Mouse (Mus musculus) liver, postnatal 0 days (tissue): ENCODE data around the gene Dnah2. TPM values are rescaled to one million over a fixed set of nuclear protein-coding genes. Genes with fewer than 3 reads are reported as not detected.

Experiments used
- ATAC-seq: fragments of 200-750 bp; cut with Nextera tagmentation; 2 replicates; pipeline ENCODE4 v1.8.0; 2017; ENCODE audit warnings: mild to moderate bottlenecking, moderate library complexity
- DNase-seq: peaks from one replicate; pipeline ENCODE4 v3.0.0-alpha.2; 2016
- H3K27ac ChIP-seq: fragments of 300-500 bp; sonication (generic); 2 replicates; pipeline ENCODE4 v1.5.1; 2014; ENCODE audit warnings: antibody characterized with exemption, moderate library complexity, mild to moderate bottlenecking, low read depth
- H3K27me3 ChIP-seq: fragments of 300-500 bp; sonication (generic); 2 replicates; pipeline ENCODE4 v1.6.1; 2014; ENCODE audit warnings: low read length, control low read depth, mixed read lengths; ENCODE audit not compliant: insufficient read depth
- H3K36me3 ChIP-seq: fragments of 300-500 bp; sonication (generic); replicated peaks from 2 replicates; pipeline ENCODE4 v1.6.1; 2014; ENCODE audit warnings: mild to moderate bottlenecking, control low read depth, low read length, moderate library complexity, mixed read lengths; ENCODE audit not compliant: insufficient read depth
- H3K4me1 ChIP-seq: fragments of 300-500 bp; sonication (generic); 2 replicates; pipeline ENCODE4 v1.6.1; 2014; ENCODE audit warnings: antibody characterized with exemption, mild to moderate bottlenecking, control low read depth; ENCODE audit not compliant: insufficient read depth
- H3K4me2 ChIP-seq: fragments of 300-500 bp; sonication (generic); 2 replicates; pipeline ENCODE4 v1.6.1; 2014; ENCODE audit warnings: low read depth, mild to moderate bottlenecking, low read length, moderate library complexity, mixed read lengths
- H3K4me3 ChIP-seq: fragments of 300-500 bp; sonication (generic); 2 replicates; pipeline ENCODE4 v1.5.1; 2014; ENCODE audit warnings: low read depth, low read length
- H3K9ac ChIP-seq: fragments of 300-500 bp; sonication (generic); replicated peaks from 2 replicates; pipeline ENCODE4 v1.6.1; 2014; ENCODE audit warnings: mild to moderate bottlenecking, moderate library complexity
- H3K9me3 ChIP-seq: fragments of 300-500 bp; sonication (generic); 2 replicates; pipeline ENCODE4 v1.6.1; 2016; ENCODE audit warnings: mild to moderate bottlenecking, control low read depth, low read length, mixed read lengths
- CTCF ChIP-seq: sonication (generic); IDR thresholded peaks from 2 replicates; pipeline ENCODE4 v1.5.1; 2016; ENCODE audit warnings: antibody characterized with exemption, low read depth
- EP300 ChIP-seq: IDR thresholded peaks from 2 replicates; pipeline ENCODE4 v1.6.1; 2016; ENCODE audit warnings: antibody characterized with exemption, low read depth, mild to moderate bottlenecking
- WGBS: fragments of 180-500 bp; shearing (Covaris S2); extraction: QIAGEN DNeasy Blood & Tissue Kit; methylation state at CpG from one replicate; pipeline ENCODE4 v1.1.7; 2014; ENCODE audit not compliant: insufficient replicate concordance; 5-methylcytosine and 5-hydroxymethylcytosine counted together
- polyA plus RNA-seq: library from polyadenylated mRNA; unstranded; fragments of >200 nt; fragmentation: Nextera tagmentation; extraction: Ambion mirVana; gene quantifications from 2 replicates; pipeline ENCODE4 v1.2.1, GENCODE M21; 2015

The Dnah2 gene
- polyA plus RNA-seq, 1 experiment from 2014 or later = 0.04 TPM

DNA sequence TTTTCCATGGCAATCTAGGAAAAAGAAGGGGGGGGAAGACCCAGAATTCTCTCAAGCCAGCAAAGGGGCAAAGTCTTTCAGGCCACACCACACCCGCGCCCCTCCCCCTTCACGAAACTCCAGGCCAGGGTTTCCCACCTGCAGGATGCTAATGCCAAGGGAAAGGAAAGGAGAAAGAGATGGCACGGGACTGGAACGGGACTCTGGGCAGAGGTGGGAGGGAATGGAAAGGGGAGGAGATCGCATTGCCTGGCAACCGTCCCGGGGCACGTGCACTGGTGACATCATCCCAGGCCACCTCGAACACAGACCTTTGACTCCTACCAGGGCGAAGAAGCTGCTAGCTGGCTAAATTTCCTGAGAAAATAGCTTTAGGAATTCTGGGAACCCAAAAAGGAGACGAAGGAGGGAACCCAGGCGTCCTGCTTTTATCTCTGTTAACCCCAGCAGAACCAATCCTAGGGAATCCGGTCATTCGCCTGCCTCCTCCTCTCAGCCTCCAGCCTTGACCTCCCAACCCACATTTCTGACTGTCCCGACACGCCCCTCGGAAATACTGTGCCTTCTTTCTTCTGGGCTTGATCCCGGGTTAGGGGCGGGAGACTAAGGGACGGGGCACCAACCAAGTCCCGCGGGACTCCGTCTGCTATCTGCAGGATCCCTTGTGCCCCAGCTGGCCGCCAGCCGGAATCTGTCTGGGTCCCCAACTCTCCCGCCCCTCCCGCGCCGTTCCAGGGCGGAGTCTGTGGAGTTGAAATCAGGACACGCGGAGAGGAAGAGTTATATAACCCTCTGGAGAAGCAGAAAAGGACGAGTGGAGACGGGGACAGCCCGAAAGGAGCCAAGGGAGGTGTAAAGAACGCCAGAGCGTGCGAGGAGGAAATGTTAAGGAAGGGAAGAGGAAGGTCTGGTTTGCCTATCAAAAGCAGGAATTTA, 131.2 kb downstream of the Dnah2 start:
- Histone ChIP-seq H3K27ac (peak overlapping the region; percentile 94), H3K9ac (peak overlapping the region; percentile 60), H3K36me3 (no peaks in the 10 kb centered on the region), H3K4me3 (peak overlapping the region; percentile 55), H3K4me2 (peak overlapping the region; percentile 93), H3K4me1 (peaks cover 71% of the 10 kb centered on the region), H3K27me3 (peaks cover 18% of the 10 kb centered on the region), H3K9me3 (no peaks in the 10 kb centered on the region)
- DNase-seq (peak; percentile 91), ATAC-seq (peak; percentile 69)
- TF ChIP-seq EP300 = peak; percentile 64; the same call in 1 of the 2 replicates
- no peak for TF ChIP-seq CTCF
- 0% methylated on average over 38 of the region's 39 CpGs for WGBS

DNA sequence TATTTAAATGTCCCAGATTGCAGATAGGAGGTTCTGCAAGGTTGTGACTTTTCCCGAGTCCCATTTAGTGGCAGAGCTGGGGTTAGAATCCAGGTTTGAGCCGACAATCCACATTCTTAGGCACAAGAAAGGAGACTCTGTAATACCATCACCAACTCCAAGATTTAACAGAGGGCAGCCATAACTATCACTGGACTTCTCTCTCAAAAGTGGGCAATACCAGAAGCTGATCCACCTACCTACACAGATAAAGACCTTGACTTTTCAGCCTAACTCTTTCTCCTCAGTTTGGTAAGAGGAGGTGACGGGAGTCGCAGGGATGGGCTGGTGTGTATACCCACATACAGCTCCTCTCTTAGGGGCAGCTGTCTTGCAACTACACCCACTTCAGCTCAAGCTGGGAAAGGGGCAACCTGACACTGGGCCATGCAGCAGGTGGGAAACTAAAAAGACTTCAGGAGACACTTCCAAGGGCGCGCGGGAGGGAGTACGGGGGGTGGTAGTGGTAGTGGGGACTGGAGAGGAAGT, 131.9 kb downstream of the Dnah2 start:
- no peaks in the 10 kb centered on the region for H3K36me3 ChIP-seq
- peak overlapping the region; percentile 42; the same call in 1 of the 2 replicates for H3K9ac ChIP-seq
- no peak for ATAC-seq
- H3K4me1 ChIP-seq = peaks cover 78% of the 10 kb centered on the region
- WGBS = 28% methylated on average over 8 of the region's 8 CpGs
- TF ChIP-seq CTCF (no peak), EP300 (no peak)
- peak overlapping the region; percentile 59 for H3K4me3 ChIP-seq
- DNase-seq = no peak
- H3K27ac ChIP-seq = peak overlapping the region; percentile 94
- peak overlapping the region; percentile 93 for H3K4me2 ChIP-seq
- peaks cover 11% of the 10 kb centered on the region for H3K27me3 ChIP-seq
- no peaks in the 10 kb centered on the region for H3K9me3 ChIP-seq

DNA sequence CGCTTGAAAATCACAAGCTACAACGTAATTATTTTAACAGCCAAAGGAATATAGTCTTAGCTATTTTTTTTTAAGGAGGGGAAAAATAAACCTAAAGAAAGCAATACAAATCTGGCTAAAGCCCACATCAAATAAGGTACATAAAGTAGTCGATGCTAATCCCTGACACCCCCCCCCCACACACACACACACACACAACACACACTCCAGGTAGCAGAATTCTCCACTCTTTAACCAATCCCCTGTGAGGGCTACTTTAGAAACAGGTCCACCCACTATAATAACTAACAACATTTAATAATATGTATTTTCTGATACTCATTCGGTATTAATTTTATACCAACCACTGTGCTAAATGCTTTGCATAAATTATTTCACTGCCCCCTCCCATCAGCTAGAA, 132.4 kb downstream of the Dnah2 start:
- peak overlapping the region; percentile 0; the same call in 1 of the 2 replicates for H3K9ac ChIP-seq
- peak overlapping the region; percentile 93 for H3K4me2 ChIP-seq
- H3K4me1 ChIP-seq = peaks cover 82% of the 10 kb centered on the region
- no peaks in the 10 kb centered on the region for H3K36me3 ChIP-seq
- no peaks in the 10 kb centered on the region for H3K9me3 ChIP-seq
- H3K27me3 ChIP-seq = peaks cover 8% of the 10 kb centered on the region
- H3K27ac ChIP-seq = peak overlapping the region; percentile 96
- no peak for DNase-seq
- ATAC-seq = no peak
- no peak for TF ChIP-seq CTCF
- TF ChIP-seq EP300 = no peak
- WGBS = 4% methylated on average over 4 of the region's 4 CpGs
- peak overlapping the region; percentile 59 for H3K4me3 ChIP-seq

DNA sequence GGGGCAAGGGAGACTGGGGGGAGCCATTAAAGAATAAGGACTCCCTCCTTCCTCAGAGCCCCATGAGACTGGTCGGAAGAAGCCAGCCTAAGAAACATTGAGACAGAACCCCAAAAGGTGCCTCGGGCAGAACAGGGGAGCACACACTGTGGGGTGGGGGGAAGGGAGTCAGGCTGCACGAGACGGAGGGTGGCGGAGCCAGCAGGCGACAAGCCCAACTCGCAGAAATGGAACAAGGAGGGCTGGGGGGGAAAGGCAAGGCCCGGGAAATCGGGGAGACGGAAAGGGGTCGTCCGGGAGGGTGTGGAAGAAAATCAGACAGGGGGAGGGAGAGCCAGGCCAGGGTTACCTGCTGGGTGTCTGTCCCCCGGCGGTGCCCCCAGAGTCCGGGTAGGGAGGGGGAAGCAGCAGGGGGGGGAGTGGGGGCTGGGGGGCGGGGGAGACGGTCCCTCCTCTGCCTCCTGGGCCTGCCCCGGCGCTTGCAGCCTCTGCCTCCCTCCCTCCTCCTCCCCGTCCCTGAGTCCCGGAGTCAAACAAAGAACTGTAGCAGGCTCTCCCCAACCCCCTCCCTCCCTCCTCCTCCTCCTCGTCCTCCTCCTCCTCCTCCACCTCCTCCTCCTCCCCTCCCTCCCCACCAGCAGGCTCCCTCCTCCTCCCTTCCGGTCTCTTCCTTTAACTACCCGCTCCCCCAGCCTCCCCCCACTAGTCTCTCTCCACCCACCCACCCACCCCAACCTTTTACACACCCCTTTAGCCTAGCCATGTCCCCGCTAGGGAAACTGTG, 133.1 kb downstream of the Dnah2 start:
- Histone ChIP-seq H3K27me3 (peaks cover 1% of the 10 kb centered on the region), H3K9me3 (no peaks in the 10 kb centered on the region), H3K4me3 (peak overlapping the region; percentile 59), H3K4me1 (peaks cover 81% of the 10 kb centered on the region), H3K4me2 (peak overlapping the region; percentile 93), H3K9ac (peak overlapping the region; percentile 72), H3K27ac (peak overlapping the region; percentile 96), H3K36me3 (no peaks in the 10 kb centered on the region)
- peak; percentile 53 for DNase-seq
- WGBS = 4% methylated on average over 12 of the region's 25 CpGs
- TF ChIP-seq CTCF = no peak
- TF ChIP-seq EP300 = no peak
- no peak for ATAC-seq

DNA sequence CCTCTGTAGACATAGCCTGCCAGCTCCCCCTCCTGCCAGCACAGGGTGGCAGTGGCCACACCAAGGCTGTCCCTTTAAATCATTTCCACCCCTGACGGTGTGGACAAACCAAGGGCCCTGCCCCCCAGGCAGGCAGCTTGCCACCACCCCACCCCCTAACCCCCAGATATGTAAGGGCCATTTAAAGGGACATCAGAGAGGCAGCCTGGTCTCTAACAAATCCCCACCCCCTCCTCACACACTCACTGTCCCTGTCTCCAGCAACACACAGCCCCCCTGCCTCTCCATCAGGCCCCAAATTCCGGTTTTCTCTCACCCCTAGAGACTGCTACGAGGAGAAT, 133.6 kb downstream of the Dnah2 start:
- Histone ChIP-seq H3K9ac (peak overlapping the region; percentile 72), H3K4me2 (peak overlapping the region; percentile 93), H3K4me3 (peak overlapping the region; percentile 59), H3K36me3 (no peaks in the 10 kb centered on the region), H3K27me3 (no peaks in the 10 kb centered on the region), H3K9me3 (no peaks in the 10 kb centered on the region), H3K4me1 (peaks cover 76% of the 10 kb centered on the region), H3K27ac (peak overlapping the region; percentile 96)
- DNase-seq = peak; percentile 73
- TF ChIP-seq CTCF (0 out of 2 replicates have a peak, but pooled peaks have one; percentile 24), EP300 (no peak)
- peak; percentile 3; the same call in 1 of the 2 replicates for ATAC-seq
- WGBS = 11% methylated on average over 3 of the region's 3 CpGs
